Mouse (Mus musculus) mouse embryonic stem cell (cell line): Measurements from ENCODE around the gene Ppp2r2c.

Experiments used
- in situ Hi-C, 2 experiments: fragments of 300-500 bp; cut with MboI; formaldehyde crosslinking; loops; 1 replicate in 1 of 2; 3 replicates in 1 of 2; pipeline ENCODE4 v1.14.3; 2019 to 2020; ENCODE audit warnings: low sequenced_read_pairs in 2 of 2, low pct_unique_long_range_greater_than_20kb in 1 of 2, mixed read lengths in 1 of 2; ENCODE audit not compliant: unreplicated experiment in 1 of 2

Gene Ppp2r2c

DNA sequence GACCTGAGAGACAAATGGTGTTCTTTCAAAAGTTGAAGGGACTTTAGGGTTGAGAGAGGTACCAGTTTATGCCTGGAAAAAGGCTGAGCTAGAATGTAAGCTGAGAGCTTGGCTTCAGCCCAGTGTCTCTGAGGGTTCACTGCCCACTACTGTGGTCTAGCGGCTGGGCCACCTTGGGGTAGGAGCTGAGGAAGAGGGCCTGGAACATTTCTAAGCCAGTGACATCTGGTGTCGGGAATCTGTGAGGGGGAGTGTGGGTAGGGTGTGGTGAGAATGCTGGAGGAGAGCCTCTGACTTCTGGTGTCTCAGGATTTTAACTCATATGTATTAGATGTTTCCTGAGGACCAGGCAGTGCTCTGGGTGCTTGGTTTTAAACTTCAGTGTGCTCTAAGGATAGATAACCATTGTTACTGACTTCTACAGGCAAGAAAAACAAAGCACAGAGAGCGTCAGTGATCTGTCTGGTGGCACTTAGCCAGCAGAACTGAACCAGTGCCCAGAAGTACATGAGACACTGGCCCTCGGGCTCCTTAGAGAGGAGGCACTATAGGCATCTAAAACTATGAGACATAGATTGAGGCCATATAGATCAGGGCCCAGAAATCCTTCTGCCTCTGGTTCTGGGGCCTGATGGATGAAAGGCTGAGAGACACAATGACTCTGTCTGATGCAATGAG, 23.6 kb downstream of the Ppp2r2c start:
- in situ Hi-C loops, result no loop called here

GRCm38 (mm10) chr5:36893263-36893662, 24.9 kb downstream of the Ppp2r2c start:
- in situ Hi-C loops, result no loop called here

GRCm38 (mm10) chr5:36894070-36894469, 25.8 kb downstream of the Ppp2r2c start:
- in situ Hi-C loops, result no loop called here

- in situ Hi-C loops, result no loop called here
These were observed 26.5 kb downstream of the Ppp2r2c start for GRCm38 (mm10) chr5:36894604-36895368.

DNA sequence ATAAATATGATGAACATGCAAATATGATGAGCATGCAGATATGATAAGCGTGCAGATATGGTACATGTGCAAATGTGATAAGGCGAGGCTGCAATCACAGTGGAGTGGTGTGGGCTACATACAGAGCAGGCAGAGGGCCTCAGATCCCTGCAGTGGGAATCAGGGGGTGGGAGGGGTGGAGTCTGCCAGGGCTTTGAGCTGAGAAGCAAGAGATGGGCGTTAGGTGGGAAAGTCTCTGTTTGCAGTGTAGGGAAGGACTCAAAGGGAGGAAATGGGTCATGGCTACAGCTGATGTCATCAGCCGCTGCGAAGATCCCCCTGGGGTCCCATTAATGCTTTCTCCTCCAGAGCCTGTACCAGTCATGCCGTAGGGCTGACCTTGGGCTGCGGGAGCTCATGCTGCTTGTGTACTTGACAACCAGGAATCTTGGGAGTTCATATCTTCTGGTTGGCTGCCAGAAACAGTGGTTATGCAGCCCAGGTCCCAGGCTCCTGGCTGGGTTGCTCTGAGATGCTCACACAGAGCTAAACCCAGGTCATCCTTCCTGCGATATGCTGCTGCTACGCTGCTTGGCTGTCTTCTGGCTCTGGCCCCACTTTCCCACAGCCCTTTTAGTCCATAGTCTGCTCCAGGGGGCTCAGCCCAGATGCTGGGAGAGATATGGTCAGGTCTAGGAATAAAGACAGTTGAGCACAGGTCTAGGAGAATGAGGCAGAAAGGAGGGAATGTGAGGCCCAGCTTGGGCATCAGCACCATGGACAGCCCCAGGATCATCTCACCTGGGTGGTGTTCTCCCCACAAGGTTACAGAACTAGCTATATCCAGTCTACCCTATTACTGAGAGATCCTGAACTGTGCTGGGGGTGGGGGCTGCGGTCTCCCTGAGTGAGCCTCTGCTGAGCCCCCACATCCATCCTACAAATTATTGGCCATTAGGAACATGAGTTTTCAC, 27.6 kb downstream of the Ppp2r2c start:
- in situ Hi-C loops, result no loop called here

- in situ Hi-C loops, result no loop called here
These were observed 29.7 kb downstream of the Ppp2r2c start for GRCm38 (mm10) chr5:36897999-36898398.

DNA sequence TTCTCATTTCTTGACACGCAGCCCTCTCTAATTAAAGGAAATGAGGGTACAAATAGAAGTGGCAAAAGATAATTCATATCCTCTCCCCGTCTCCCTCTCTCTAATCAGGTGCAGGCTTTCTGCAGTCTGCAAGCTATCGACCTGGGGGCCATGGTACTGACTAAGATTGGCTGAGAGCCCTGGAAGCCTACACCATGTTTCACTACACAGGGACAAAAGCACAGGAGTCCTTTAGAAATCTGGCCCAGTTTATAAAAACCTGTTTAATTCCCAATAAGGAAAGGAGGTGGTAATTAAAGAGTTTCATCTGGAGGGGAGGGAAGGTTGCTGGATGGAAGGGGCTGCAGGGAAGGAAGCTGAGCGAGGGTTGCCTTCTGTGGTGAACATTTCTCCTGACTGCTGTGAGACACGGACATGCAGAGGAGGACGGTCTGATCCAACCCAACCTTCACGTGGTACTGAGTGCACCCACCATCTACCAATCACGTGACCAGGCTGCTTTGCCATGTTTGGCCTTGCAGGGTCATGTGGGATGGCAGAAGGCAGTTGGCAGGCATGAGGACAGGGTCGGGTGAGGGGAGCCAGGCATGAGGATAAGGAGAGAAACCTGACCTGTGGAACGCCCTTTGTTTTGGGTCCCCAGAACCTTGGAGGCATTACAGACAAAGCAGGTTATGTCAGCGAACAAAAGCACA, 30.2 kb downstream of the Ppp2r2c start:
- in situ Hi-C loops, result no loop called here

- in situ Hi-C loops, result no loop called here
These were observed 31.1 kb downstream of the Ppp2r2c start for GRCm38 (mm10) chr5:36899392-36899791.

GRCm38 (mm10) chr5:36900189-36900619, 31.9 kb downstream of the Ppp2r2c start:
- in situ Hi-C loops, result no loop called here

DNA sequence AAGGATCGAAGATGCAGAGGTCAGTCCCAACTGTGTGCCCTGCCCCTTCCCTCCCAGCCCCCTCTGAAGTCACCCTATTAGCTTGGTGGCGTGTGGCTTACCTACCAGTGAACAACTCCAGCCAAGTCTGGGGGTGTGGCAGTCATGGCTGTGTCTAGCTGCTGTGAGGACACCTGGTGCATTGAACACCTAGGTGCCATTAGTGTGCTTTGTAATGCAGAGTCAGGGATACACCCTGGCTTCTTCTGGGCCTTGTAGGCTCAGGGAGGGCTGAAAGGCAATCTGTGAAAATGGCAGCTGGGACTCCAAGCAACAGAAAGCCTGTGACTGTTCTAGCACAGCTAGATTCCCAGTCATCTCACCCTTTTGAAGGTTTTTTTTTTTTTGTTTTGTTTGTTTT, 34.5 kb downstream of the Ppp2r2c start:
- in situ Hi-C loops, result no loop called here

- in situ Hi-C loops, result no loop called here
These were observed 35.8 kb downstream of the Ppp2r2c start for GRCm38 (mm10) chr5:36904131-36904530.

GRCm38 (mm10) chr5:36904703-36905102, 36.4 kb downstream of the Ppp2r2c start:
- in situ Hi-C loops, result no loop called here

DNA sequence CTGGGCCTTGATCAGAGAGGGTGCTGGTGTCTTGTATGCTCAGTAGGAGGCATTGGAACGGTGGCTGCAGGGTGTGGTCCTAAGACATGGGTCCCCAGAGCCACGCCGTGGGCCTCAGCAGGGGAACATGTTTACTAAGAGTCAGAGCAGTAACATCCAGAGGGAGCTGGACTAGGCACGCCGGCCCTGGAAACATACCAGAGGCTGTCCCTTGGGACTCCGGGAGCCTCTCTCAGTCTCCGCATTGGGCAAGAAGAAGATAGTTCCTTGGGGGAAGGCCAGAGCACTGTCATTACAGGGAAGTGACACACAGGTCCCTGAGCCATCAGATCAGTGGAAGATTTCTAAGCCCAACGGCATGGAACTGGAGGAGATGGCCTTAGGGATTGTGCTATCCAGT, 36.9 kb downstream of the Ppp2r2c start:
- in situ Hi-C loops, result no loop called here

DNA sequence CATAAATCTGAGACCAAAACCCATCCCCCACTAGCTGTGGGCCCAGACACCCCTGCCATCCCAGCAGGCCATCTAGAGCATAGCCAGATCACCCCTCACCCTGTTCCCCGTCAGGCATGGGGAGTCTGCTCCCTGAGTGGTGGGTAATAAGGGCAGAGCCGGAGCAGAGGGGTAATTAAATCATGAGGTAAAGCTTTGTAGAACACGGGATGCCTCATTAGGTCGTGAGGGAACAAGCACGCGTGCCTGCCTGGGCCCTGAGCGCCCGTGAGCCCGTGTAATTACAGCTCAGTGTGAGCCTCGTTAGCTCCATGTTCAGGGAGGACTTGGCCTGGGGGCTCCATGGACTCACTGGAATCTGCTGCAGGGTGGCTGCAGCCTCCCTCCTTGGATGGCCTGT, 39.4 kb downstream of the Ppp2r2c start:
- in situ Hi-C loops, result no loop called here

GRCm38 (mm10) chr5:36909545-36909944, 41.2 kb downstream of the Ppp2r2c start:
- in situ Hi-C loops, result no loop called here

DNA sequence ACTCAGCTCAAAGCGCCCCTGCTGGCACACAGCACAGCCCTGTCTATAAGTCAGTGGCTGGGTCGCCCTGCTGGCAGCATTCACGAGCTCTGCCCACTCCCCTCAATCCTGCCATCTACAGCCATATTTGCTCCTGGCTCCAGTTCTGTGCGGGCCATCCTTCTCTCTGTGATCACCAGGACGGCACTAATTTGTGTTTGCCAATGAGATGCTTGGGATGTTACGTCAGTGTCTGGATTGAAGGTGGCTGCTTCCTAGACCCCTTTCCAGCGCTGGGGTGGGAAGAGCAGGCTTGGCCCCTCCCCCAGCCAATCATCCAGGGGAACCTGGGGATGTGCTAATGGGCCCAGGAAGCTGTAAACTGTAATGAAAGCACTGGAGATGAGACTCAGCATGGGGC, 42.7 kb downstream of the Ppp2r2c start:
- in situ Hi-C loops, result no loop called here

- in situ Hi-C loops, result no loop called here
These were observed 43.5 kb downstream of the Ppp2r2c start for GRCm38 (mm10) chr5:36911759-36912352.
